Mouse (Mus musculus) B cell, adult (primary cell): ENCODE data around the gene Kcnk12. TPM values are rescaled to one million over a fixed set of nuclear protein-coding genes. Genes with fewer than 3 reads are reported as not detected.

Experiments used
- total RNA-seq: library from RNA; stranded (reverse); gene quantifications from 4 replicates; pipeline ENCODE4 v1.2.4, GENCODE M21; 2023; ENCODE audit not compliant: inconsistent age

Gene Kcnk12
- not detected in 4 replicates for total RNA-seq

DNA sequence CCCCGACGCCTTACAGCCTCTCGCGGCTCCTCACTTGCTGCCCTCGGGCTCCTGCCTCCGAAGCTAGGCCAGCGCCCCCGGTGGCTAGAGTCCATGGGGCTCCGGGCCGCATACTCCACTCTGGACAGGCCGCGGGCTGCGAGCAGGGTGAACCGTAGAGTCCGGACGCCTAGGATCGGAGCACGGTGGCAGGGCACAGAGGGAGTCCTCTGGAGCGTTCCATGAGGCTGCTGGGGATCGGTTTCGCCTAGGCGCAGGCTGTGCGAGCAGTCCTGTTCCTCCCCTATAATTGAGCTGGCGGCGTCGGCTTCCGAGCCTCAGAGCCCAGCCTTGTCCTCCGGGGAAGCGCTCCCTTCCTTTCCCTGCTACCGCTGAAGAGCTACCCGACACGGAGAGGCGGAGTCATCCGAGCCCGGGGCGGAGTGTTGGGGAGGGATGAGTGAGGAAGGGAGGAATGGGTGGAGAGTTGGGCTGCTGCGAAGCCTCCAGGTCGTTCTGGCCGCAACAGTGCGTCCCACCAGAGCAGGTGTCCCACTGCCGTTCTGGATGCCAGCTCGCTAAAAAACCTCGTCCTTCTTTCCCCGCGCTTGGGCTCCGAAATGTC, at the start of gene Kcnk12:
Gene Kcnk12 (minus strand): TSS at position 307 of the 604 bp plus-strand sequence.

Other genes with a start within 250 kb of the Kcnk12 start
- gene Epcam, start 162.0 kb downstream of the Kcnk12 start, total RNA-seq = 0.96 to 2.0 TPM (median 1.5 TPM) in 4 replicates
- 29.8 to 39.8 TPM (median 36.1 TPM) in 4 replicates for gene Msh2, start 125.7 kb downstream of the Kcnk12 start, total RNA-seq
- gene Rpl36-ps4, start 123.0 kb upstream of the Kcnk12 start, total RNA-seq = not detected in 4 replicates
- gene Msh6, start 177.1 kb upstream of the Kcnk12 start, total RNA-seq = 31.1 to 32.3 TPM (median 31.2 TPM) in 4 replicates